Mouse (Mus musculus) ovary, postnatal 14 days (tissue): ENCODE results near the gene Xrcc5.

Experiments used
- DNase-seq: peaks from one replicate; pipeline ENCODE4 v3.0.0; 2022; ENCODE audit warnings: low spot score

Gene Xrcc5

DNA sequence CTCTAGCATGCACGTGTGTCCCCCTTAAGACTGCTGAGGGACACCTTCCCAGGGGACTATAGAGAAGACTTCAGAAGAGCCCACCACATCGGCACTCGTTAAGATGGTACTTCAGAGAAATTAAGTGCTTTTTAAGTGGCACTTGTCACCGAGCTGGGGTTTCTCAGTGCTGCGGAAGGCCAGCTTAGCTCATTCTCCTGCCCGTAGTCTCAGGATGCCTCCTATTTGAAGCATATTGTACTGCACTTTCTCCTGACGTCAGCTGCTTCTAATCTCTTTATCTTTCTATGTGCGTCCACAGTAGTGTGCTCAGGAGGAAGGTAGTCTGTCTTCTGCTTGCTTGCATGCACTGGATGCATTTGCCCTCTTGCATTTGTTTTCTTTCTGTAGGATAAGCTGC lies 9.2 kb downstream of the Xrcc5 start:
- no peak for DNase-seq

- no peak for DNase-seq
Measured at GRCm38 (mm10) chr1:72316901-72317300, 9.7 kb downstream of the Xrcc5 start.

DNA sequence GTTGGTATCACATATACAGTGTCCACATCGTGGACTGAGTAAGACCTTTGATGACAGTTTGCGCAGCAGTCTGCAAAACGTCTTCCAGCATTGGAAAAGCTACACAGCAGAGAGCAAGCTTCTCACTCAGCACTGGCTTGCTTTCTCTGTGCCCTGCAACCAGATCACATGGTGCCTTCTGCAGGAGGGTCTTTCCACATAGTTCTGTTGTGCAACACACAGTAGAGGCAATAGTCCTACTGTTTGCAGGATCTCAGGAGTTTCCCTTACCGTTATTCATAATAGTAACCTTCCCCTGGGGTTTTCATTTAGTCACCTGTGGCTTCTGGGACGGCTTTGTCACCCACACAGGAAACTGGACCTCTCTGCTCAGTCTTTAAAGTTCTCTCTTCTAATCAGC lies 13.5 kb downstream of the Xrcc5 start:
- DNase-seq, result no peak

DNA sequence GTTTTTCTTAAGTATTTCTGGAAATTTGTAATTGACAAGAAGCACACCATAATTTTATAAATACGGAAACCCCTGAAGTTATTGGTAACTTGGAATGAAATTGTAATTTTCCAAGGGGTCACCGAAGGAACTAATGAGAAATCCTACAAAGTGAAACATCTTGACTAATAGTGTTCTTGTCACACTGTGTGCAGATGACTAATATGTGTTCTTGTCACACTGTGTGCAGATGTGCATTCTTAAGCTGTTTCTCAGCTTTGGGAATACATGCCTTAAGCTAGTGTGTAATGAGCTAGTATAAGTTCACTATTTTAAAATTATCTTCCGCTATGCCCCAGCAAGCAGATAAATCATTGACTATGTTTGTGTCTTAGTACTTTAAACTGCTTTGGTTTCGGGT lies 16.0 kb downstream of the Xrcc5 start:
- DNase-seq, result no peak

DNA sequence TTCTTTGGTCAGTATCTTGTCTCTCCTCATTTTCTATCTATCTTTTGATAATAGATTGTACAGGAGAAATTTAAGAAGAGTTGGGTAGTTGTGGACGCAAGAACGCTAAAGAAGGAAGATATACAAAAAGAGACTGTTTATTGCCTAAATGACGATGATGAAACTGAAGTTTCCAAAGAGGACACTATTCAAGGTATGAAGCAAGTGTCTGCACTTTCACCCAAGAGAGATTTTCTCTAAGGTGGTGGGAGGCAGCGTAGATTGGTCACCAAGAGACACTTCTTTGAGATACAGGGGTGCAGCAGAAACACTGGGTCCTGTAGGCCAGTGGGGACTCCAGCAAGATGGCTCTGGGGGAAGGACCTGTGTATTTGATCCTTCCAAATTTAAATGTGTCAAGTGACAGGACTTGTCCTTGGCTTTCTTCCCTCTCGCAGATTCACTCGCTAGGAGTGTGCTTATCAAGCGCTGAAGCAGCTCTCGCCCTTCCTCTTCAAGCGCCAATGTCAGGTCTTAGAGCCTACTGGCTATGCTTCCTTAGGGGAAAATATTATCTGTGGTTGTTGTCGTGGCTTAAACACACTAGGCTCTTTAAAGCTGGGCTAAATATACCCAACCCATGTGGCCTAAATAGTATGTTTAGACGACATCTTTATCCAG lies 19.1 kb downstream of the Xrcc5 start:
- DNase-seq, result no peak

DNA sequence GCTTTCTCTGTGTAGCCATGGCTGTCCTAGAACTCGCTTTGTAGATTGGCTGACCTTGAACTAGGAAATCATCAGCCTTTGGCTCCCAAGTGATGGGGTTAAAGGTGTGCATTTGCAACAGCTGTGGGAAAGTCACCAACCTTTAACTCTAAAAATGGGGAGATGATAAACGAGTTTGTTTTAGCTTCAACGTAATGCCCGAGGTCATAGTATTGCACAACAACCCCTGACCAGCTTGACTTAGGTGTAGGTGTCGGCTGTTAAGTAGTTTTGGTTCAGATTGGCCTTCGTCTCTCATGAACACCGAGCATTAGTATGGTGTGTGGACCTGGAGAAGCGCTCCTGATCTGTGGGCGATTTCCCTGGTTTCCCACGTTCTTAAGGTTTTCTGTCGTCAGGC lies 27.6 kb downstream of the Xrcc5 start:
- DNase-seq, result no peak

DNA sequence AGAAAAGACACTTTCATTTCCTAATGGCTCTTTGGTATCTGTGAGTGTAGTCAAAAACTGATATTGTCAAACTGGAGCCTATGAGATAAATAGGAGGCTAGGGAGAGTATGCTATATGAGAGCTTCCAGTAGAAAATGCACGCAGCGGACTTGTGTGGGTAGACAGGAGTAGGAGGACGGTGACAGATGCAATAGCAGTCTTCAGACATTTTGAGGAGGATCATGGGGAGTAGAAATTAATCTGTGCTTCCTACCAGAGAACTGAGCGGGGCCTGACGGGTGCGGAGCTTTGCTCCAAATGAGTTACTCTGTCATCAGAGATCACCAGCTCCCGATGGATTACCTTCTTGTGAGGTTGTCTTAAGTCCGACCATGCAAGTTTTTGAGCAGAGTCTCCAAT lies 29.6 kb downstream of the Xrcc5 start:
- DNase-seq, result no peak

- no peak for DNase-seq
Measured at GRCm38 (mm10) chr1:72338341-72338740, 31.1 kb downstream of the Xrcc5 start.

GRCm38 (mm10) chr1:72347873-72348272 lies 40.7 kb downstream of the Xrcc5 start:
- no peak for DNase-seq

GRCm38 (mm10) chr1:72354856-72355255 lies 47.6 kb downstream of the Xrcc5 start:
- DNase-seq, result no peak

DNA sequence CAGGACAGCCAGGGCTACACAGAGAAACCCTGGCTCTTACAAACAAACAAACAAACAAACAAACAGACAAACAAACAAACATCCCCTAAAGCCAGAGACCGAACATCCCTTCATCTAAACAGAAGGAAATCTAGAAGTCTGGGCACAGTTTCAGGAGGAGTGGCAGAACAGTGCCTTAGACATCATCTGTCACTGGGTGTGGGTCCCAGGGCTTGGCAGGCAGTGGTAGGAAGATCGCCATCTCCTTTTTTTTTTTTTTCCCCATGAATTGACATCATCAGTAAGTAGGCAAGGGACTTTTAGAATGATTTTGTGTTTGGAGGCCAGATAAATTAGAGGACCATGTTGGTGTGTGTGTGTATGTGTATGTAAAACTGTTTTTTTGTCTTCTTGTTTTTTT lies 51.0 kb downstream of the Xrcc5 start:
- DNase-seq, result no peak

GRCm38 (mm10) chr1:72359462-72359861 lies 52.2 kb downstream of the Xrcc5 start:
- no peak for DNase-seq

DNA sequence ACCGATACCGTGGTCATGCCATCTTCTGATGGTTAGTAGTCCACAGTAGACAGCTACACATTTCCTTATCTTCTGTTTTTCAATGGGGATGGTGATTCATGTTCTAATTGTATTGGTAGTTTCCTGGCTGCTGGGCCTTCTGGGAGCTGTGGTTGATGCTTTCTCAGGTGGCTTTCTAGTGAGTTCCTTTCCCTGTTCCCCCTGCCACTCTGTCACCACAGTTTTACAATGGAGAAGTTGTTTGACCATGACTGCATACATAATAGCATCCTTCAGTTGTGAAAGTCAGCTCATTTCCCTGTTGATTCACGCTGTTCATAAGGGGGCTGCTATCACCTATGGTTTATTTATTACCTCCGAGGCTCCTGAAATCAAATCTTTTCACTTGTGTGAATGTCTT lies 53.6 kb downstream of the Xrcc5 start:
- DNase-seq, result no peak

- no peak for DNase-seq
Measured at GRCm38 (mm10) chr1:72364661-72365060, 57.4 kb downstream of the Xrcc5 start.

- DNase-seq, result no peak
Measured at GRCm38 (mm10) chr1:72372512-72372911, 65.3 kb downstream of the Xrcc5 start.

DNA sequence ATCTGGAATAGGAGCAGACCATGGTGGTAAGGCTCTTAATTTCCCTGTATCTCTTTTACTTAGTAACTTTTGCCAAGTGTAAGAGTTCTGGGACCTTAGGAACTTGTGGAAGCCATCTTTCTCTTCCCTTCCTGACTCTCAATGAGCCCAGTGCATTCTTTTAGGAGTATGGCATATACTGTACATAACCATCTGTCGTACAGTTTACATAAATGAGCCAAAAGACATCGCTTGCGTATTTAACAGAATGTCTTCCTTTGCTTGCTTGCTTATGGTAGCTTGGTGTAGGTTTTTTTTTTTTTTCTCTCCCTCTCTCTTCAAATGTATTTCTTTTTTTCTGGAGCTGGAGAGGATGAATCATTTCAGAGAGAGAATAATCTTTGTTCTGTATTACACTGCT lies 65.7 kb downstream of the Xrcc5 start:
- DNase-seq, result no peak

DNA sequence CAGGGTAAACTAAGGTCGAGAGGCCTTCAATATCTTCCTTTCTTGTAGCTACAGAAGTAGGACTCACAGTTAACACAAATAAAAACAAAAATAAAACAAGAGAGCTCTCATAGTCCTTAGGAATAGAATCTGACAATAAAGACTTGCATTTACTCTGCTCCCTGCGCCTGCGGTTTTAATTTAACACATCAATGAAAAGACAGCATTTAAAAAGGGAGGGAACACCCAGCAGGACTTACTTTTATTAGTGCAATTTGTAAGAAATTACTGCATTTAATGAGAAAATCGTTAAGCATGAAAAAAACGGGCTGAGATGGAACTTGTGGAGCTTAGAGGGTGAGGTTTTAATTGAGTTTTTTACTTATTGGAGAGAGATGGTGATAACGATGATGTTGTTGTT lies 66.4 kb downstream of the Xrcc5 start:
- DNase-seq, result no peak

DNA sequence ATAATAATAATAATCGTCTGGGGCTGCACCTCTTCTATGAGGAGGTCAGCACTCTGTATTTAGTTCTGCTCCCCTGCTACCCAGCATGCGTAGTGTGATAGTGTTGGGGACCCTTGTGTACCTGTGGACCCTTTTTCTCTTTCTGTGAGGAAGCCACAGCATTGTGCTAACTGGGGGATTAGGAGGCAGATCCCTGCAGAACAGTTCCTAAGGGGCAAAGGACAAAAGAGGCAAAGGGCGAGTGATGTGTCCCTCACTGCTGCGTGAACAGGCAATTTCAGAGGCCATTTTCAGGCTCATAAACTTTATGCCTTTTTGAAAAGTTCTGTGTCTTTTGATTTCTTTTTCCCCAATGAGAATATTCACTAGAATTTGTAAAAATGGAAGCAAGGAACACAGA lies 66.8 kb downstream of the Xrcc5 start:
- DNase-seq, result no peak

GRCm38 (mm10) chr1:72378151-72378550 lies 70.9 kb downstream of the Xrcc5 start:
- DNase-seq, result no peak

GRCm38 (mm10) chr1:72379752-72380353 lies 72.6 kb downstream of the Xrcc5 start:
- DNase-seq, result no peak

DNA sequence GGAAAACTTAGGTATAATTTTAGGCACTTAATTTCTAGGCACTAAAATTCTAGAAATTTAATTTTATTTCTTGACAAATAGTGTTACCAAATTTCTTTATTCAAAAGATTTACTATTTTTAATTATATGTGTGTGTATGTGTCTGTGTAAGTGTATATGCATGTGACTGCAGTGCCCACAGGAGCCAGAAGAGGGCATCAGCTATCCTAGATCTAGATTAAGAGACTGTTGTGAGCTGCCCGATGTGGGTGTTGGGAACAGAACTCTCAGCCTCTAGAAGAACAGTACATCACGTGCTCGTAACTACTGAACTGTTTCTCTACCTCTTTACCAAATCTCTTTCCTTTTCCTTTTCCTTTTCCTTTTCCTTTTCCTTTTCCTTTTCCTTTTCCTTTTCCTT lies 73.3 kb downstream of the Xrcc5 start:
- DNase-seq, result no peak

DNA sequence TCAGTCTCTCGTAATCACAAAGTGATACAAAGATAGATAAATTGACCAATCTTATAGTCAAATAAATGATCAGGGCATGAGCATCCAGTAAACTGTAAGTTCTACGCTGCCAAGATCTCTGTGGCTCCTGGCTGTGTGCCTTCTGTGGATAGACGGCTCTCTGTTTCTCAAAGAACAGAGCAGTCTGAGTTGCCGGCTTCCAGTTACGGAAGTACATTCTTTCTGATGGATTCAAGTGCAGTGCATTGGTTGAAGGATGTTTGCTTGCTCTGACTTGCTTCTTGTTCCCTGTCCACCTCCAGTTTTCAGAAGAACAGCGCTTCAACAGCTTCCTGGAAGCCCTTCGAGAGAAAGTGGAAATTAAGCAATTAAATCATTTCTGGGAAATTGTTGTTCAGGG lies 75.8 kb downstream of the Xrcc5 start:
- DNase-seq, result no peak

DNA sequence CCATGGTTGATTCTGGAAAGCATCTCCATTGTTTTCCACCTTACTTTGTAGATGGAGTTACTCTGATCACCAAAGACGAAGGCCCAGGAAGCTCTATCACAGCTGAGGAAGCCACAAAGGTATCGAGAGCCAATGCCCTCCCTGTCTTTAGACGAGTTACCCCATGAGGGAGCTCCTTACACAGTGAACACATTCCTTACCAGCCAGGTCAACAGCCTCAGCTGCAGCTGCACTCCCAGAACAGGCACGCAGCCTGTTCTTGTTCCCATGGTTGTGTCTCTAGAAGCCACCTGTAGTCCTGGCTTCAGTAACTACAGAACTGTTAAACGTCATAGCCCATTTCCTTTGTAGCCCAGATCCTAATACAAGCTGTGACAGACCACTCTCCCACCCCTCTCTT lies 76.4 kb downstream of the Xrcc5 start:
- no peak for DNase-seq

GRCm38 (mm10) chr1:72390420-72390819 lies 83.2 kb downstream of the Xrcc5 start:
- no peak for DNase-seq
